Mouse (Mus musculus): ENCODE results near the gene Cacng5. TPM values are rescaled to one million over a fixed set of nuclear protein-coding genes. Genes with fewer than 3 reads are reported as not detected.

Gene Cacng5
- polyA plus RNA-seq, 1 experiment from 2014 or later: not detected

DNA sequence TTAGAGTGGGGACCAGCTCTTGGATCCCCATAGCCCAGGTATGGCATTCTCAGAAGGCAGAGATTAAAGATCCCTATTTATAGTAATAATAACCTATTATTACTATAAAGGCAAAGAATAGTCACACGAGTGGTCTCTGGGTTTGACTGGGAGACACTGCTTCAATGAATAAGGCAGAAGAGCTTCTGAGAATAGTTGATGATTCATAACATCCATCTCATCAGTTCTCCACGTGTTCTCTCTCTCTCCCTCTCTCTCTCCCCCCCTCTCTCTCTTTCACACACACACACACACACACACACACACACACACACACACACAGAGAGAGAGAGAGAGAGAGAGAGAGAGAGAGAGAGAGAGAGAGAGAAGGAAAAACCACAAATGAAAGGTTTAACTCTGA, 16.2 kb downstream of the Cacng5 start:
- TF ChIP-seq EP300 (IDR thresholded peaks at IDR 0.05; ENCODE audit: low read depth): no peak
- TF ChIP-seq CTCF (IDR thresholded peaks at IDR 0.05; ENCODE audit: low read depth): no peak
- no peak for DNase-seq
- Histone ChIP-seq H3K9me3 (ENCODE audit: low read length) (no peaks in the 10 kb centered on the region), H3K4me2 (ENCODE audit: low read depth, low read length) (no peak overlapping the region), H3K9ac (replicated peaks) (no peak overlapping the region), H3K36me3 (replicated peaks; ENCODE audit: insufficient read depth, low read length) (no peaks in the 10 kb centered on the region), H3K4me1 (ENCODE audit: insufficient read depth) (no peaks in the 10 kb centered on the region), H3K27me3 (ENCODE audit: insufficient read depth, low read length) (no peaks in the 10 kb centered on the region), H3K4me3 (ENCODE audit: low read depth, low read length) (no peak overlapping the region), H3K27ac (ENCODE audit: low read depth) (no peak overlapping the region)
- WGBS (ENCODE audit: insufficient replicate concordance): 55% methylated on average over 2 of the region's 2 CpGs
- no peak for ATAC-seq

DNA sequence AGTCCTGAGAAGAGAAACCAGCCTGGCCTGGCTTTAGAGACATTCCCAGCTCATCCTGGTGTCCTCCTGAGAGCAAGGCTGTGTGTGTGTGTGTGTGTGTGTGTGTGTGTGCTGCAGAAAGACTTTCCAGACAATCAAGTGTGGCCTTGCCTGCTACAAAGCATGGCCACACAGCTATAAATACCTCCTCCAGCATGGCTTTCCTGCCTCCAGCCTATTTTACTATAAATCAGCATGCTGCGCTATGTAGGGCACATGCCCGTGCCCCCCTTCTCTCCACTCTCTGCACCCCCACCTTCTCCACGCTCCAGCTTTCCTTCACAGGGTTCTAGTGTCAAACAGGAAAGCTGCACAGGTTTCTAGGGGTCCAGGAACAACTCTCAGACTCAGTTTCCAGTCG, 19.2 kb downstream of the Cacng5 start:
- H3K4me2 ChIP-seq (ENCODE audit: low read depth, low read length): no peak overlapping the region
- H3K9me3 ChIP-seq (ENCODE audit: low read length): no peaks in the 10 kb centered on the region
- no peak overlapping the region for H3K4me3 ChIP-seq (ENCODE audit: low read depth, low read length)
- no peaks in the 10 kb centered on the region for H3K4me1 ChIP-seq (ENCODE audit: insufficient read depth)
- H3K27me3 ChIP-seq (ENCODE audit: insufficient read depth, low read length): no peaks in the 10 kb centered on the region
- TF ChIP-seq EP300 (IDR thresholded peaks at IDR 0.05; ENCODE audit: low read depth) (no peak), CTCF (IDR thresholded peaks at IDR 0.05; ENCODE audit: low read depth) (no peak)
- 66% methylated on average over 4 of the region's 4 CpGs for WGBS (ENCODE audit: insufficient replicate concordance)
- H3K9ac ChIP-seq (replicated peaks): no peak overlapping the region
- no peaks in the 10 kb centered on the region for H3K36me3 ChIP-seq (replicated peaks; ENCODE audit: insufficient read depth, low read length)
- ATAC-seq (no peak), DNase-seq (no peak)
- H3K27ac ChIP-seq (ENCODE audit: low read depth): no peak overlapping the region

DNA sequence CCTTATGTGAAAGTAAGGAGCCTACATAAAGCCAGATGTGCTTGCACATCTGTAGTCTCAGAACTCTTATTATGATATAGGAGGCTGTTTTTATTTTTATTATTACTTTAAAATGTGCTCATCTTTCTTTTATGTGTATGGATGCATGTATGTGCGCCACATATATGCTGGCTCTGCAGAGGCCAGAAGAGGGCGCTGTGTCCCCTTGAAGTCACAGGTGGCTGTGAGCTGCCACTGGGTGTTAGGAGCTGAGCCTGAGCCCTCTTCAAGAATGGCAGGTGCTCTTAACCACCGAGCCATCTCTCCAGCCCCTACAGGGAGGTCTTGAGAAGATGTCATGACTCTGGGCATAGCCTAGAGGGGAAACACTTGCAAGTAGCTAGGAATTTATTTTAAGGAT, 23.5 kb downstream of the Cacng5 start:
- H3K36me3 ChIP-seq (replicated peaks; ENCODE audit: insufficient read depth, low read length): no peaks in the 10 kb centered on the region
- H3K27me3 ChIP-seq (ENCODE audit: insufficient read depth, low read length): no peaks in the 10 kb centered on the region
- DNase-seq (no peak), ATAC-seq (no peak)
- no peaks in the 10 kb centered on the region for H3K9me3 ChIP-seq (ENCODE audit: low read length)
- H3K4me3 ChIP-seq (ENCODE audit: low read depth, low read length): no peak overlapping the region
- H3K4me1 ChIP-seq (ENCODE audit: insufficient read depth): no peaks in the 10 kb centered on the region
- H3K9ac ChIP-seq (replicated peaks): no peak overlapping the region
- WGBS (ENCODE audit: insufficient replicate concordance): 75% methylated on average over 3 of the region's 3 CpGs
- no peak overlapping the region for H3K4me2 ChIP-seq (ENCODE audit: low read depth, low read length)
- no peak overlapping the region for H3K27ac ChIP-seq (ENCODE audit: low read depth)
- TF ChIP-seq CTCF (IDR thresholded peaks at IDR 0.05; ENCODE audit: low read depth) (0 out of 2 replicates have a peak, but pooled peaks have one; percentile 11), EP300 (IDR thresholded peaks at IDR 0.05; ENCODE audit: low read depth) (no peak)

DNA sequence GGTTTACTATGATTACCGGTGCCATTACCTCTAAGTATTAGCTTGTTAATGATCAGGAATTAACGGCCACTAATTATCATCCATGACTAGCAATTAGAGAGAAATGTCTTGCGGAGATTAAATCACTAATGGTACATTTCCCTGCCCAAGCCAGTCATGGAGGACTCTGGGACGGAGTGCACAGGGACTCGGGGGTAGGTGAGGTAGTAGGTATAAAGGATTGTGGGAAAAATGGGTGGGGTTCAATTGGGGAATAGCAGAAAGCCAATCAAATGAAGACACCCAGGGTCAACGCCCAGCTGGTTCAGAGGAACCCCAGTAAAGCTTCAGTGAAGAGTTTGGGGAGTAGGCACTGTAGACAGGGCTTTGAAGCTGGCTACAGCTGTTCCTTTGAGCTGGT, 27.5 kb downstream of the Cacng5 start:
- DNase-seq (no peak), ATAC-seq (no peak)
- no peaks in the 10 kb centered on the region for H3K36me3 ChIP-seq (replicated peaks; ENCODE audit: insufficient read depth, low read length)
- H3K4me3 ChIP-seq (ENCODE audit: low read depth, low read length): no peak overlapping the region
- no peak overlapping the region for H3K9ac ChIP-seq (replicated peaks)
- H3K27me3 ChIP-seq (ENCODE audit: insufficient read depth, low read length): no peaks in the 10 kb centered on the region
- H3K27ac ChIP-seq (ENCODE audit: low read depth): no peak overlapping the region
- WGBS (ENCODE audit: insufficient replicate concordance): 76% methylated on average over 6 of the region's 6 CpGs
- H3K9me3 ChIP-seq (ENCODE audit: low read length): no peaks in the 10 kb centered on the region
- TF ChIP-seq CTCF (IDR thresholded peaks at IDR 0.05; ENCODE audit: low read depth) (no peak), EP300 (IDR thresholded peaks at IDR 0.05; ENCODE audit: low read depth) (no peak)
- no peaks in the 10 kb centered on the region for H3K4me1 ChIP-seq (ENCODE audit: insufficient read depth)
- no peak overlapping the region for H3K4me2 ChIP-seq (ENCODE audit: low read depth, low read length)

DNA sequence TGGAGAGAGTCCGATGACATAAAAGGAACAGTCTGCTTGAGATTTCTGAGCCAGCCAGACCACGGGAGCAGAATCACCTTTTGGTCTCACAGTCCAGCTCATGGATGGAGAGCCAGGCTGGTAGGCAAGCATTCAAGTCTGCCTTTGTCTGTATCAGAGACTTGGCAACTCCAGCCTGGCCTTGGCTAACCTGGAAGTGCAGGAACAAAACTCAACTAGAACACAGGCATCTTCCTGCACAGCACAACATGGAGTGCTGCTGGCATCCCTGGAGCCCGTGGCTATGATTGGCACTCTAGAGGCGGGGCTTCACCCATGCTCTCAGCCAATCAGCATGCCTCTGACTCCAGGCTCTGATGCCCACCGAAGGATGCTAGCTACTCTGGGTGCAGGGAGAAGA, 38.0 kb downstream of the Cacng5 start:
- no peak for TF ChIP-seq EP300 (IDR thresholded peaks at IDR 0.05; ENCODE audit: low read depth)
- no peak for TF ChIP-seq CTCF (IDR thresholded peaks at IDR 0.05; ENCODE audit: low read depth)
- 60% methylated on average over 5 of the region's 5 CpGs for WGBS (ENCODE audit: insufficient replicate concordance)
- no peak overlapping the region for H3K27ac ChIP-seq (ENCODE audit: low read depth)

DNA sequence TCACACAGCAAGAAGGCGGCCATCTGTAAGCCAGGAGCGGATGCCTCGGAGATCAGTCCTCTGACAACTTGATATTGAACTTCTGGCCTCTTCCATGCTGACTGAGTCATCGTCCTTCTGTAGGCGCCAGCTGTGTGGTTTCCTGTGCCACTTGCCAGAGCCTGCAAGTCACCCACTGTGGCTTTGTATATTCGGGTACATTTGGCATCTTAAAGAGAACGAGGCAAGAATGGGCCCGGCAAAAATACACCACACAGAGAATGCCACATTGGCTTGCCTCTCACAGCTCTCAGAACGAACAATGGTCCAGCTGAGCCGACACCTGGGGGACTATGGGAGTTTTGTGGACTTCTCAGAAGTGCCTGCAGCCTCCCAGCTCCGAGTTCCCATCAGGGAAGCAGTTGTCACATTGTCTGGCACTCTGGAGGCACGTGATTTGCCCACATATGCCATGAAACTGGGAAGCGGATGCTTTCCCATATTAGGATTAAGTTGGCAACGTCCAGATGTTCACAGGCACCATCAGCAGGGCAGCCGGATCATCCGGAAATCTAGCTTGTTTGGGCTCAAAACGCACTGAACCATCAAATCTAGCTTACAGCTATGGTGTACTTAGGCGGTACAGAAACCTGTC, 38.9 kb downstream of the Cacng5 start:
- WGBS (ENCODE audit: insufficient replicate concordance): 64% methylated on average over 18 of the region's 18 CpGs
- Histone ChIP-seq H3K36me3 (replicated peaks; ENCODE audit: insufficient read depth, low read length) (no peaks in the 10 kb centered on the region), H3K27ac (ENCODE audit: low read depth) (no peak overlapping the region), H3K4me2 (ENCODE audit: low read depth, low read length) (no peak overlapping the region), H3K4me1 (ENCODE audit: insufficient read depth) (no peaks in the 10 kb centered on the region), H3K27me3 (ENCODE audit: insufficient read depth, low read length) (no peaks in the 10 kb centered on the region), H3K9ac (replicated peaks) (no peak overlapping the region), H3K9me3 (ENCODE audit: low read length) (no peaks in the 10 kb centered on the region), H3K4me3 (ENCODE audit: low read depth, low read length) (no peak overlapping the region)
- DNase-seq (no peak), ATAC-seq (no peak)
- TF ChIP-seq CTCF (IDR thresholded peaks at IDR 0.05; ENCODE audit: low read depth): no peak

More for the DNA sequence above, 38.0 kb downstream of the Cacng5 start:
- DNase-seq (no peak), ATAC-seq (no peak)
- H3K36me3 ChIP-seq (replicated peaks; ENCODE audit: insufficient read depth, low read length): no peaks in the 10 kb centered on the region
- H3K27me3 ChIP-seq (ENCODE audit: insufficient read depth, low read length): no peaks in the 10 kb centered on the region
- H3K9me3 ChIP-seq (ENCODE audit: low read length): no peaks in the 10 kb centered on the region
- no peaks in the 10 kb centered on the region for H3K4me1 ChIP-seq (ENCODE audit: insufficient read depth)
- H3K9ac ChIP-seq (replicated peaks): no peak overlapping the region
- no peak overlapping the region for H3K4me2 ChIP-seq (ENCODE audit: low read depth, low read length)
- no peak overlapping the region for H3K4me3 ChIP-seq (ENCODE audit: low read depth, low read length)

DNA sequence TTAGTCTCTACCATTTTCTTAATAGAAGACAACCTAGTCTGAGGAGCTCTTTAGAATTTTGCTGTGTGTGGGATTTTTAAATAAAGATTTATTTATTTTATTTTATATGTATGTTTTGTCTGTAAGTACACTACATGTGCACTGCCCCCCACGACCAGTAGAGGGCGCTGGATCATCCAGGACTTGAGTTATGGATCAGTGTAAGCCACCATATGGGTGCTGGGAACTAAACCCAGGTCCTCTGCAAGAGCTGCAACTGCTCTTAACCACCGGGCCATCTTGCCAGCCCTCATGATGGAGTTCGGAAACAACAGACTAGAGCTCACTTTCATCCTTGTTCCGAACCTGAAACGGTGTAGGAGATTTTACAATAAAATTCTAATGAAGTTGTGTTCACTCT, 42.1 kb downstream of the Cacng5 start:
- Histone ChIP-seq H3K9me3 (ENCODE audit: low read length) (no peaks in the 10 kb centered on the region), H3K27me3 (ENCODE audit: insufficient read depth, low read length) (no peaks in the 10 kb centered on the region), H3K4me1 (ENCODE audit: insufficient read depth) (no peaks in the 10 kb centered on the region), H3K36me3 (replicated peaks; ENCODE audit: insufficient read depth, low read length) (no peaks in the 10 kb centered on the region), H3K4me3 (ENCODE audit: low read depth, low read length) (no peak overlapping the region), H3K4me2 (ENCODE audit: low read depth, low read length) (no peak overlapping the region), H3K27ac (ENCODE audit: low read depth) (no peak overlapping the region), H3K9ac (replicated peaks) (no peak overlapping the region)
- ATAC-seq: no peak
- DNase-seq: no peak
- WGBS (ENCODE audit: insufficient replicate concordance): 59% methylated on average over 6 of the region's 6 CpGs
- TF ChIP-seq EP300 (IDR thresholded peaks at IDR 0.05; ENCODE audit: low read depth) (no peak), CTCF (IDR thresholded peaks at IDR 0.05; ENCODE audit: low read depth) (0 out of 2 replicates have a peak, but pooled peaks have one; percentile 39)

Measured in liver, postnatal 0 days (tissue).